Mouse (Mus musculus) B cell, adult 62 days (primary cell): ENCODE measurements around the gene Rbm20. TPM values are rescaled to one million over a fixed set of nuclear protein-coding genes. Genes with fewer than 3 reads are reported as not detected.

ENCODE experiments used
- total RNA-seq: library from RNA; stranded (reverse); gene quantifications from 4 replicates; pipeline ENCODE4 v1.2.4, GENCODE M21; 2023

Gene Rbm20
- not detected in 4 replicates for total RNA-seq

GRCm38 (mm10) chr19:53676718-53677634, at the start of gene Rbm20:
Gene Rbm20 (plus strand): TSS chr19:53677306.

GRCm38 (mm10) chr19:53892061-53892460, 215.0 kb downstream of the Rbm20 start, which contains the start of gene Pdcd4:
Gene Pdcd4 (plus strand): TSS chr19:53892231.

Other genes starting within 250 kb of the Rbm20 start
- 84.1 to 93.6 TPM (median 88.2 TPM) in 4 replicates for gene Dusp5, start 148.2 kb upstream of the Rbm20 start, total RNA-seq
- gene Nutf2-ps1, start 88.2 kb upstream of the Rbm20 start, total RNA-seq = 2.9 to 32.4 TPM in 2 of 4 replicates, not detected in the others
- gene Smc3, start 76.9 kb upstream of the Rbm20 start, total RNA-seq = 48.4 to 59.1 TPM (median 53.8 TPM) in 4 replicates
- gene Pdcd4, start 214.9 kb downstream of the Rbm20 start, total RNA-seq = 208 to 221 TPM (median 218 TPM) in 4 replicates